Mouse (Mus musculus): ENCODE results near the gene Mrpl37. TPM values are rescaled to one million over a fixed set of nuclear protein-coding genes. Genes with fewer than 3 reads are reported as not detected.
"Not testable (repeated sequence)": the region's sequence is repeated elsewhere in the genome, so short reads cannot be mapped to it uniquely, and the experiment has no call there.

The Mrpl37 gene
- 83.6 and 87.5 TPM in 2 replicates for polyA plus RNA-seq (2015; fragmentation: Nextera tagmentation; extraction: Ambion mirVana)

GRCm38 (mm10) chr4:107066252-107067124 is at the start of gene Mrpl37, which contains the start of gene Cyb5rl:
Gene Mrpl37, minus strand, starts transcription at chr4:107066868.
Gene Cyb5rl, plus strand, starts transcription at chr4:107066988.
- peaks cover 30% of the 10 kb centered on the region for H3K36me3 ChIP-seq
- no peaks in the 10 kb centered on the region; the same call in 1 of the 2 replicates for H3K27me3 ChIP-seq
- H3K9me3 ChIP-seq (replicated peaks): no peaks in the 10 kb centered on the region
- ATAC-seq (ENCODE audit: insufficient number of reproducible peaks, low FRiP score, low TSS enrichment, low read depth): peak; percentile 98
- peak within 1 kb of the TSS; percentile 77 for H3K9ac ChIP-seq
- H3K4me2 ChIP-seq (replicated peaks): peak within 1 kb of the TSS; percentile 95
- under 1% methylated on average over 60 of the region's 60 CpGs for WGBS
- peak within 1 kb of the TSS; percentile 28 for H3K27ac ChIP-seq (replicated peaks)
- peaks cover 17% of the 10 kb centered on the region for H3K4me1 ChIP-seq
- H3K4me3 ChIP-seq (replicated peaks): peak within 1 kb of the TSS; percentile 87

GRCm38 (mm10) chr4:107114278-107114677 is 47.6 kb upstream of the Mrpl37 start:
- H3K27me3 ChIP-seq: no peaks in the 10 kb centered on the region
- WGBS: 41% methylated on average over 8 of the region's 8 CpGs
- peaks cover 13% of the 10 kb centered on the region; the same call in 1 of the 2 replicates for H3K4me1 ChIP-seq
- no peak overlapping the region for H3K9ac ChIP-seq
- H3K4me2 ChIP-seq (replicated peaks): no peak overlapping the region
- ATAC-seq (ENCODE audit: insufficient number of reproducible peaks, low FRiP score, low TSS enrichment, low read depth): no peak
- no peak overlapping the region for H3K27ac ChIP-seq (replicated peaks)
- no peaks in the 10 kb centered on the region for H3K36me3 ChIP-seq
- no peaks in the 10 kb centered on the region for H3K9me3 ChIP-seq (replicated peaks)
- H3K4me3 ChIP-seq (replicated peaks): no peak overlapping the region

- ATAC-seq (ENCODE audit: insufficient number of reproducible peaks, low FRiP score, low TSS enrichment, low read depth); H3K4me3 ChIP-seq (replicated peaks); H3K9me3 ChIP-seq (replicated peaks); H3K36me3 ChIP-seq; H3K9ac ChIP-seq; H3K27me3 ChIP-seq; H3K27ac ChIP-seq (replicated peaks); H3K4me2 ChIP-seq (replicated peaks); H3K4me1 ChIP-seq: not testable (repeated sequence)
- 93% methylated on average over 6 of the region's 6 CpGs for WGBS
Observed at GRCm38 (mm10) chr4:107109181-107109580, 42.5 kb upstream of the Mrpl37 start.

GRCm38 (mm10) chr4:107108291-107108731 is 41.6 kb upstream of the Mrpl37 start:
- no peaks in the 10 kb centered on the region for H3K27me3 ChIP-seq
- no peak overlapping the region for H3K4me2 ChIP-seq (replicated peaks)
- no peaks in the 10 kb centered on the region for H3K9me3 ChIP-seq (replicated peaks)
- H3K9ac ChIP-seq: no peak overlapping the region
- 47% methylated on average over 13 of the region's 13 CpGs for WGBS
- no peak overlapping the region for H3K27ac ChIP-seq (replicated peaks)
- no peak for ATAC-seq (ENCODE audit: insufficient number of reproducible peaks, low FRiP score, low TSS enrichment, low read depth)
- H3K4me3 ChIP-seq (replicated peaks): no peak overlapping the region
- 0 out of 2 replicates have a peak, but pooled peaks cover 8% of the 10 kb centered on the region for H3K4me1 ChIP-seq
- no peaks in the 10 kb centered on the region for H3K36me3 ChIP-seq

- no peak for ATAC-seq (ENCODE audit: insufficient number of reproducible peaks, low FRiP score, low TSS enrichment, low read depth)
- Histone ChIP-seq H3K4me3 (replicated peaks) (no peak overlapping the region), H3K4me1 (0 out of 2 replicates have a peak, but pooled peaks cover 8% of the 10 kb centered on the region), H3K27me3 (no peaks in the 10 kb centered on the region), H3K36me3 (no peaks in the 10 kb centered on the region), H3K4me2 (replicated peaks) (no peak overlapping the region), H3K9ac (no peak overlapping the region), H3K9me3 (replicated peaks) (no peaks in the 10 kb centered on the region), H3K27ac (replicated peaks) (no peak overlapping the region)
- WGBS: 86% methylated on average over 16 of the region's 16 CpGs
Observed at GRCm38 (mm10) chr4:107106777-107107176, 40.1 kb upstream of the Mrpl37 start.

- no peak overlapping the region for H3K4me3 ChIP-seq (replicated peaks)
- no peaks in the 10 kb centered on the region for H3K9me3 ChIP-seq (replicated peaks)
- H3K4me2 ChIP-seq (replicated peaks): no peak overlapping the region
- H3K9ac ChIP-seq: no peak overlapping the region
- H3K27me3 ChIP-seq: no peaks in the 10 kb centered on the region
- ATAC-seq (ENCODE audit: insufficient number of reproducible peaks, low FRiP score, low TSS enrichment, low read depth): no peak
- no peak overlapping the region for H3K27ac ChIP-seq (replicated peaks)
- H3K36me3 ChIP-seq: no peaks in the 10 kb centered on the region
- WGBS: 67% methylated on average over 8 of the region's 8 CpGs
- H3K4me1 ChIP-seq: no peaks in the 10 kb centered on the region
Observed at GRCm38 (mm10) chr4:107102220-107102619, 35.6 kb upstream of the Mrpl37 start.

- Histone ChIP-seq H3K36me3 (no peaks in the 10 kb centered on the region), H3K4me2 (replicated peaks) (no peak overlapping the region), H3K27ac (replicated peaks) (no peak overlapping the region), H3K9me3 (replicated peaks) (no peaks in the 10 kb centered on the region), H3K9ac (no peak overlapping the region), H3K4me3 (replicated peaks) (no peak overlapping the region), H3K4me1 (peaks cover 12% of the 10 kb centered on the region; the same call in 1 of the 2 replicates), H3K27me3 (no peaks in the 10 kb centered on the region)
- no peak for ATAC-seq (ENCODE audit: insufficient number of reproducible peaks, low FRiP score, low TSS enrichment, low read depth)
- WGBS: 70% methylated on average over 17 of the region's 17 CpGs
Observed at GRCm38 (mm10) chr4:107098791-107099525, 32.3 kb upstream of the Mrpl37 start.

- no peak for ATAC-seq (ENCODE audit: insufficient number of reproducible peaks, low FRiP score, low TSS enrichment, low read depth)
- H3K27me3 ChIP-seq: no peaks in the 10 kb centered on the region
Observed at GRCm38 (mm10) chr4:107098375-107098774, 31.7 kb upstream of the Mrpl37 start.

GRCm38 (mm10) chr4:107097871-107098270 is 31.2 kb upstream of the Mrpl37 start:
- ATAC-seq (ENCODE audit: insufficient number of reproducible peaks, low FRiP score, low TSS enrichment, low read depth): no peak
- no peaks in the 10 kb centered on the region for H3K36me3 ChIP-seq
- no peaks in the 10 kb centered on the region for H3K9me3 ChIP-seq (replicated peaks)
- no peak overlapping the region for H3K4me2 ChIP-seq (replicated peaks)
- H3K9ac ChIP-seq: no peak overlapping the region
- H3K27me3 ChIP-seq: no peaks in the 10 kb centered on the region
- no peak overlapping the region for H3K27ac ChIP-seq (replicated peaks)
- WGBS: 69% methylated on average over 15 of the region's 15 CpGs
- H3K4me1 ChIP-seq: peaks cover 12% of the 10 kb centered on the region; the same call in 1 of the 2 replicates
- no peak overlapping the region for H3K4me3 ChIP-seq (replicated peaks)

More at GRCm38 (mm10) chr4:107098375-107098774, 31.7 kb upstream of the Mrpl37 start:
- 55% methylated on average over 10 of the region's 10 CpGs for WGBS
- no peak overlapping the region for H3K9ac ChIP-seq
- H3K27ac ChIP-seq (replicated peaks): no peak overlapping the region
- no peaks in the 10 kb centered on the region for H3K36me3 ChIP-seq
- no peak overlapping the region for H3K4me3 ChIP-seq (replicated peaks)
- H3K4me1 ChIP-seq: peaks cover 12% of the 10 kb centered on the region; the same call in 1 of the 2 replicates
- no peak overlapping the region for H3K4me2 ChIP-seq (replicated peaks)
- H3K9me3 ChIP-seq (replicated peaks): no peaks in the 10 kb centered on the region

- no peaks in the 10 kb centered on the region for H3K9me3 ChIP-seq (replicated peaks)
- ATAC-seq (ENCODE audit: insufficient number of reproducible peaks, low FRiP score, low TSS enrichment, low read depth): no peak
- H3K27ac ChIP-seq (replicated peaks): no peak within 1 kb of the TSS
- H3K4me3 ChIP-seq (replicated peaks): no peak within 1 kb of the TSS
- H3K27me3 ChIP-seq: no peaks in the 10 kb centered on the region
- H3K4me2 ChIP-seq (replicated peaks): no peak within 1 kb of the TSS
- peaks cover 12% of the 10 kb centered on the region; the same call in 1 of the 2 replicates for H3K4me1 ChIP-seq
- no peaks in the 10 kb centered on the region for H3K36me3 ChIP-seq
- H3K9ac ChIP-seq: peak within 1 kb of the TSS; percentile 9; the same call in 1 of the 2 replicates
- 61% methylated on average over 16 of the region's 16 CpGs for WGBS
Observed at GRCm38 (mm10) chr4:107096841-107097373, 30.2 kb upstream of the Mrpl37 start, which contains the start of gene Cdcp2. Gene Cdcp2, plus strand, starts transcription at chr4:107096891.

- no peak overlapping the region for H3K9ac ChIP-seq
- peaks cover 12% of the 10 kb centered on the region; the same call in 1 of the 2 replicates for H3K4me1 ChIP-seq
- WGBS: 23% methylated on average over 6 of the region's 6 CpGs
- H3K36me3 ChIP-seq: no peaks in the 10 kb centered on the region
- ATAC-seq (ENCODE audit: insufficient number of reproducible peaks, low FRiP score, low TSS enrichment, low read depth): no peak
- H3K4me3 ChIP-seq (replicated peaks): no peak overlapping the region
- H3K27ac ChIP-seq (replicated peaks): no peak overlapping the region
- H3K27me3 ChIP-seq: no peaks in the 10 kb centered on the region
- H3K4me2 ChIP-seq (replicated peaks): no peak overlapping the region
- no peaks in the 10 kb centered on the region for H3K9me3 ChIP-seq (replicated peaks)
Observed at GRCm38 (mm10) chr4:107096043-107096442, 29.4 kb upstream of the Mrpl37 start.
